Mouse (Mus musculus): ENCODE results near the gene Mcat. TPM values are rescaled to one million over a fixed set of nuclear protein-coding genes. Genes with fewer than 3 reads are reported as not detected.

Gene Mcat
- polyA plus RNA-seq, 1 experiment from 2014 or later: 41.2 TPM

DNA sequence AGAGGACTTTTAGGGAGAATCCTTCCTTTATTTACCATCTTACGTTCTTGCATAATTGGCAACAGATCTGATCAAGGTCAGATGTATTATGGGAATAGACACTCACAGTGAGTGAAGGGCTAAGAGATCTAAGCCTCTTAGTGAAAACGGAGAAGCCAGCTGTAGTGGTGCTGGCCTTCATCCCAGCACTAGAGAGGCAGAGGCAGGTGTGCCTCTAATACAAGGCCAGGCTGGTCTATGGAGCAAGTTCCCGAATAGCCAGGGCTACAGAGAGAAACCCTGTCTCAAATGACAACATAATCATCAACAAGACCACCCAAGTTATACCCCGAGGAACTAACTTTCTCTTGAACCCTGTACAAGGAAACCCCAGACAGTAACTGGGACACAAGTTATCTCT, 19.3 kb upstream of the Mcat start:
- no peak for TF ChIP-seq CTCF (IDR thresholded peaks at IDR 0.05; ENCODE audit: low read depth)
- Histone ChIP-seq H3K36me3 (ENCODE audit: insufficient read depth, low read length) (peaks cover 56% of the 10 kb centered on the region), H3K4me3 (replicated peaks; ENCODE audit: low read depth, low read length) (no peak overlapping the region), H3K4me2 (ENCODE audit: low read length) (no peak overlapping the region), H3K27me3 (ENCODE audit: insufficient read depth, low read length) (no peaks in the 10 kb centered on the region), H3K9ac (ENCODE audit: low read depth, low read length) (no peak overlapping the region), H3K4me1 (replicated peaks; ENCODE audit: insufficient read depth, low read length) (no peaks in the 10 kb centered on the region), H3K27ac (no peak overlapping the region), H3K9me3 (replicated peaks; ENCODE audit: low read length) (no peaks in the 10 kb centered on the region)
- DNase-seq (ENCODE audit: low spot score) (no peak), ATAC-seq (replicated peaks; ENCODE audit: low FRiP score, low read depth) (no peak)
- WGBS: 84% methylated on average over 4 of the region's 4 CpGs

GRCm38 (mm10) chr15:83576651-83577050, 13.1 kb upstream of the Mcat start:
- Histone ChIP-seq H3K4me1 (replicated peaks; ENCODE audit: insufficient read depth, low read length) (no peaks in the 10 kb centered on the region), H3K27ac (no peak overlapping the region), H3K9ac (ENCODE audit: low read depth, low read length) (no peak overlapping the region), H3K9me3 (replicated peaks; ENCODE audit: low read length) (no peaks in the 10 kb centered on the region), H3K36me3 (ENCODE audit: insufficient read depth, low read length) (peaks cover 51% of the 10 kb centered on the region), H3K27me3 (ENCODE audit: insufficient read depth, low read length) (no peaks in the 10 kb centered on the region), H3K4me3 (replicated peaks; ENCODE audit: low read depth, low read length) (no peak overlapping the region), H3K4me2 (ENCODE audit: low read length) (no peak overlapping the region)
- DNase-seq (ENCODE audit: low spot score): no peak
- no peak for ATAC-seq (replicated peaks; ENCODE audit: low FRiP score, low read depth)
- TF ChIP-seq CTCF (IDR thresholded peaks at IDR 0.05; ENCODE audit: low read depth): no peak
- 88% methylated on average over 9 of the region's 9 CpGs for WGBS

GRCm38 (mm10) chr15:83575543-83575942, 12.0 kb upstream of the Mcat start:
- no peak for TF ChIP-seq CTCF (IDR thresholded peaks at IDR 0.05; ENCODE audit: low read depth)
- H3K36me3 ChIP-seq (ENCODE audit: insufficient read depth, low read length): peaks cover 43% of the 10 kb centered on the region
- no peaks in the 10 kb centered on the region for H3K27me3 ChIP-seq (ENCODE audit: insufficient read depth, low read length)
- H3K4me2 ChIP-seq (ENCODE audit: low read length): no peak overlapping the region
- DNase-seq (ENCODE audit: low spot score) (no peak), ATAC-seq (replicated peaks; ENCODE audit: low FRiP score, low read depth) (no peak)
- no peak overlapping the region for H3K9ac ChIP-seq (ENCODE audit: low read depth, low read length)
- no peak overlapping the region for H3K4me3 ChIP-seq (replicated peaks; ENCODE audit: low read depth, low read length)
- H3K27ac ChIP-seq: no peak overlapping the region
- 95% methylated on average over 8 of the region's 8 CpGs for WGBS
- no peaks in the 10 kb centered on the region for H3K9me3 ChIP-seq (replicated peaks; ENCODE audit: low read length)
- no peaks in the 10 kb centered on the region for H3K4me1 ChIP-seq (replicated peaks; ENCODE audit: insufficient read depth, low read length)

GRCm38 (mm10) chr15:83574731-83575351, 11.3 kb upstream of the Mcat start:
- H3K4me2 ChIP-seq (ENCODE audit: low read length): no peak overlapping the region
- peaks cover 43% of the 10 kb centered on the region for H3K36me3 ChIP-seq (ENCODE audit: insufficient read depth, low read length)
- TF ChIP-seq CTCF (IDR thresholded peaks at IDR 0.05; ENCODE audit: low read depth): no peak
- no peak overlapping the region for H3K4me3 ChIP-seq (replicated peaks; ENCODE audit: low read depth, low read length)
- no peaks in the 10 kb centered on the region for H3K4me1 ChIP-seq (replicated peaks; ENCODE audit: insufficient read depth, low read length)
- H3K27me3 ChIP-seq (ENCODE audit: insufficient read depth, low read length): no peaks in the 10 kb centered on the region
- DNase-seq (ENCODE audit: low spot score): no peak
- no peak overlapping the region for H3K9ac ChIP-seq (ENCODE audit: low read depth, low read length)
- WGBS: 76% methylated on average over 6 of the region's 6 CpGs
- H3K27ac ChIP-seq: no peak overlapping the region
- no peaks in the 10 kb centered on the region for H3K9me3 ChIP-seq (replicated peaks; ENCODE audit: low read length)
- no peak for ATAC-seq (replicated peaks; ENCODE audit: low FRiP score, low read depth)

DNA sequence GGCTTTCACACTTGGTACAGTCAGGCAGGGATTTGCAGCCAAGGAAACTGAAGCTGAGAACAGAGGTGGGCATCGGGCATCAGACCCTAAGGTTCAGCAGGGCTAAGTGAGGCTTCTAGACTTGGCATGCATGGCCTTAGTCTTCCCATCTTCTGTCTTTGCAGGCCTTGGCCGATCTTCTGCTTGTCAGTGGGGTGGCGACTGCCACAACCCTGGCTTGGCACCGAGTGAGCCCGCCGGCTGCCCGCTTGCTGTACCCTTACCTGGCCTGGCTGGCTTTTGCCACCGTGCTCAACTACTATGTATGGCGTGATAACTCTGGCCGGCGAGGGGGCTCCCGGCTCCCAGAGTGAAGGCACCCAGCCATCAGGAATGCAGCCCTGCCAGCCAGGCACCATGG, 10.0 kb upstream of the Mcat start:
- ATAC-seq (replicated peaks; ENCODE audit: low FRiP score, low read depth): no peak
- no peaks in the 10 kb centered on the region for H3K9me3 ChIP-seq (replicated peaks; ENCODE audit: low read length)
- peaks cover 37% of the 10 kb centered on the region for H3K36me3 ChIP-seq (ENCODE audit: insufficient read depth, low read length)
- no peak overlapping the region for H3K27ac ChIP-seq
- no peak overlapping the region for H3K9ac ChIP-seq (ENCODE audit: low read depth, low read length)
- H3K27me3 ChIP-seq (ENCODE audit: insufficient read depth, low read length): no peaks in the 10 kb centered on the region
- WGBS: 95% methylated on average over 12 of the region's 12 CpGs
- no peaks in the 10 kb centered on the region for H3K4me1 ChIP-seq (replicated peaks; ENCODE audit: insufficient read depth, low read length)
- H3K4me3 ChIP-seq (replicated peaks; ENCODE audit: low read depth, low read length): no peak overlapping the region
- TF ChIP-seq CTCF (IDR thresholded peaks at IDR 0.05; ENCODE audit: low read depth): no peak
- no peak for DNase-seq (ENCODE audit: low spot score)
- no peak overlapping the region for H3K4me2 ChIP-seq (ENCODE audit: low read length)

DNA sequence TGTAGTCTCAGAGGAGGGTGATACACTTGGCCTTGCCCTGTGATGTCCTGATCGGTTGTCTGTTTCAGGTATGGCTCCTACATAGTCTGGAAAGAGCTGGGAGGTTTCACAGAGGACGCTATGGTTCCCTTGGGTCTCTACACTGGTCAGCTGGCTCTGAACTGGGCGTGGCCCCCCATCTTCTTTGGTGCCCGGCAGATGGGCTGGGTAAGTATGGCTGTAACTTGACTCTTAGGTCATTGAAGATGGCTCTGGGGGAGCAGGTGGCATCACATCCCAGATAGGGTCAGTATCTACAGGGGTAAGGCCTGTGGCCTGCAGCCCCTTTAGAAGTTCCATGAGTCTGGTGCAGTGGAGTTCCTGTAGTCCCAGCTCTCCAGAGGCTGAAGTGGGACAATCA, 8.5 kb upstream of the Mcat start:
- ATAC-seq (replicated peaks; ENCODE audit: low FRiP score, low read depth): no peak
- no peak for DNase-seq (ENCODE audit: low spot score)
- no peak overlapping the region for H3K4me2 ChIP-seq (ENCODE audit: low read length)
- peaks cover 25% of the 10 kb centered on the region for H3K36me3 ChIP-seq (ENCODE audit: insufficient read depth, low read length)
- no peak overlapping the region for H3K9ac ChIP-seq (ENCODE audit: low read depth, low read length)
- no peak for TF ChIP-seq CTCF (IDR thresholded peaks at IDR 0.05; ENCODE audit: low read depth)
- 66% methylated on average over 4 of the region's 4 CpGs for WGBS
- no peak overlapping the region for H3K4me3 ChIP-seq (replicated peaks; ENCODE audit: low read depth, low read length)
- no peaks in the 10 kb centered on the region for H3K27me3 ChIP-seq (ENCODE audit: insufficient read depth, low read length)
- no peaks in the 10 kb centered on the region for H3K4me1 ChIP-seq (replicated peaks; ENCODE audit: insufficient read depth, low read length)
- H3K9me3 ChIP-seq (replicated peaks; ENCODE audit: low read length): no peaks in the 10 kb centered on the region
- H3K27ac ChIP-seq: no peak overlapping the region

DNA sequence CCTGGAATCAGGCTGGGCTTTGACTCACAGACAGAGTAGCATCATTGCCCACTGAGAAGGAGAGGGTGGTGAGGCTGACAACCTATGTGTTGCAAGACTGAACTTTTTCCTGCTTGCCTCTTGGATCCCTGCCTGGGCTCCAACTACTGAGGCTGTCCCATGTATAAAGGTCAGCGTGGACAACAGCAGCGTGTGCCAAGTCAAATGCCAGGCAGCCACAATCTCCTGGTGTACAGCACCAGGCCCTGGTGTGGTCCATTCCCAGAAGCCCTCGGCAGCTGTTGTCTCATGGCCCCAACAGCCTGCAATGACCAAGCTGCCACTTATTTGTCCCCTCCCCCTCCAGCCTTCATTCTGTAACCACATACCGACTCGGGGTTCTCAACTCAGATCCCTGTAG, 8.0 kb upstream of the Mcat start:
- peaks cover 20% of the 10 kb centered on the region; the same call in 1 of the 2 replicates for H3K36me3 ChIP-seq (ENCODE audit: insufficient read depth, low read length)
- no peak for TF ChIP-seq CTCF (IDR thresholded peaks at IDR 0.05; ENCODE audit: low read depth)
- no peak overlapping the region for H3K27ac ChIP-seq
- H3K9ac ChIP-seq (ENCODE audit: low read depth, low read length): no peak overlapping the region
- H3K4me1 ChIP-seq (replicated peaks; ENCODE audit: insufficient read depth, low read length): no peaks in the 10 kb centered on the region
- ATAC-seq (replicated peaks; ENCODE audit: low FRiP score, low read depth) (no peak), DNase-seq (ENCODE audit: low spot score) (no peak)
- 79% methylated on average over 5 of the region's 5 CpGs for WGBS
- no peaks in the 10 kb centered on the region for H3K9me3 ChIP-seq (replicated peaks; ENCODE audit: low read length)
- no peaks in the 10 kb centered on the region for H3K27me3 ChIP-seq (ENCODE audit: insufficient read depth, low read length)
- H3K4me2 ChIP-seq (ENCODE audit: low read length): no peak overlapping the region
- H3K4me3 ChIP-seq (replicated peaks; ENCODE audit: low read depth, low read length): no peak overlapping the region

All from kidney, postnatal 0 days (tissue).